Mouse (Mus musculus): Measurements from ENCODE around the gene Gm6525. TPM values are rescaled to one million over a fixed set of nuclear protein-coding genes. Genes with fewer than 3 reads are reported as not detected.

Gene Gm6525
- 0.30 TPM in 1 of 2 replicates, not detected in the other for polyA plus RNA-seq (2016; fragmentation: Nextera tagmentation; extraction: Ambion mirVana)

DNA sequence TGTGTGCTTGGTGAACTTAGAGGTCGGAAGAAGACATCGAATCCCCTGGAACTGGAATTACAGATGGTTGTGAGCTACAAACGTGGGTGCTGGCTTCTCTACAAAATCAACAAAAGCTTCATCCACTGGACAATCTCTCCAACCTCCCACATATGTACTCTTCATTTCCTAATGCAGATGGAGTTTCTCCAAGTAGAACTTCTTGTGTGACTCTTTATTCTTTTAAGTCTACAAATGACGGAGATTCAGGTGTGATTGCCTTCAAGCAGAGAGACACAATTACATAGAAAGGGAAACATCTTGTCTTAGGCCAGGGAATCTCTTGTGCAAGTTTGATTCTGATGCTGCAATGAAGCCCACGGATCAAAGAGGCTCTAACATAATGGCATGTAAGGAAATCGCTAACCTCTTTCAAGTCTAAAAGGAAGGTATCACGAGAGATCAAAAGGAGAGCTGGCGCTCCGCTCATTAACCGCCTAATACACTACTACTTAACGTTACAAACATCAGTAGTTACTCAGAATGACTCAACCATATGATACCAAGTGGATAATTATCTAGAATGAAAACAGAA lies at the start of gene Gm6525:
Gm6525 (plus strand) TSS at position 524 of the 574 bp plus-strand sequence.
- Histone ChIP-seq H3K27me3 (replicated peaks) (0 out of 2 replicates have a peak, but pooled peaks cover 8% of the 10 kb centered on the region), H3K9me3 (replicated peaks) (no peaks in the 10 kb centered on the region), H3K27ac (no peak within 1 kb of the TSS), H3K4me1 (peaks cover 4% of the 10 kb centered on the region; the same call in 1 of the 2 replicates), H3K36me3 (no peaks in the 10 kb centered on the region), H3K4me3 (no peak within 1 kb of the TSS), H3K9ac (no peak within 1 kb of the TSS), H3K4me2 (no peak within 1 kb of the TSS)
- 78% methylated on average over 11 of the region's 11 CpGs for WGBS (ENCODE audit: insufficient replicate concordance)
- ATAC-seq: no peak

- WGBS (ENCODE audit: insufficient replicate concordance): 46% methylated on average over 6 of the region's 6 CpGs
- Histone ChIP-seq H3K4me1 (0 out of 2 replicates have a peak, but pooled peaks cover 8% of the 10 kb centered on the region), H3K27ac (no peak overlapping the region), H3K27me3 (replicated peaks) (no peaks in the 10 kb centered on the region), H3K9ac (no peak overlapping the region), H3K36me3 (no peaks in the 10 kb centered on the region), H3K4me3 (no peak overlapping the region), H3K9me3 (replicated peaks) (no peaks in the 10 kb centered on the region), H3K4me2 (no peak overlapping the region)
- ATAC-seq: no peak
Measured at GRCm38 (mm10) chr3:84125704-84126289, 48.1 kb upstream of the Gm6525 start.

- 72% methylated on average over 3 of the region's 3 CpGs for WGBS (ENCODE audit: insufficient replicate concordance)
- no peaks in the 10 kb centered on the region for H3K36me3 ChIP-seq
Measured at GRCm38 (mm10) chr3:84126721-84127120, 47.2 kb upstream of the Gm6525 start.

GRCm38 (mm10) chr3:84127431-84127830 lies 46.5 kb upstream of the Gm6525 start:
- Histone ChIP-seq H3K9ac (no peak overlapping the region), H3K4me1 (0 out of 2 replicates have a peak, but pooled peaks cover 8% of the 10 kb centered on the region), H3K27me3 (replicated peaks) (no peaks in the 10 kb centered on the region), H3K36me3 (no peaks in the 10 kb centered on the region), H3K9me3 (replicated peaks) (no peaks in the 10 kb centered on the region), H3K27ac (no peak overlapping the region), H3K4me3 (no peak overlapping the region), H3K4me2 (no peak overlapping the region)
- ATAC-seq: no peak
- 71% methylated on average over 2 of the region's 2 CpGs for WGBS (ENCODE audit: insufficient replicate concordance)

More at GRCm38 (mm10) chr3:84126721-84127120, 47.2 kb upstream of the Gm6525 start:
- ATAC-seq: no peak
- no peak overlapping the region for H3K4me3 ChIP-seq
- no peaks in the 10 kb centered on the region for H3K27me3 ChIP-seq (replicated peaks)
- no peak overlapping the region for H3K4me2 ChIP-seq
- no peaks in the 10 kb centered on the region for H3K9me3 ChIP-seq (replicated peaks)
- H3K4me1 ChIP-seq: 0 out of 2 replicates have a peak, but pooled peaks cover 8% of the 10 kb centered on the region
- no peak overlapping the region for H3K27ac ChIP-seq
- no peak overlapping the region for H3K9ac ChIP-seq

DNA sequence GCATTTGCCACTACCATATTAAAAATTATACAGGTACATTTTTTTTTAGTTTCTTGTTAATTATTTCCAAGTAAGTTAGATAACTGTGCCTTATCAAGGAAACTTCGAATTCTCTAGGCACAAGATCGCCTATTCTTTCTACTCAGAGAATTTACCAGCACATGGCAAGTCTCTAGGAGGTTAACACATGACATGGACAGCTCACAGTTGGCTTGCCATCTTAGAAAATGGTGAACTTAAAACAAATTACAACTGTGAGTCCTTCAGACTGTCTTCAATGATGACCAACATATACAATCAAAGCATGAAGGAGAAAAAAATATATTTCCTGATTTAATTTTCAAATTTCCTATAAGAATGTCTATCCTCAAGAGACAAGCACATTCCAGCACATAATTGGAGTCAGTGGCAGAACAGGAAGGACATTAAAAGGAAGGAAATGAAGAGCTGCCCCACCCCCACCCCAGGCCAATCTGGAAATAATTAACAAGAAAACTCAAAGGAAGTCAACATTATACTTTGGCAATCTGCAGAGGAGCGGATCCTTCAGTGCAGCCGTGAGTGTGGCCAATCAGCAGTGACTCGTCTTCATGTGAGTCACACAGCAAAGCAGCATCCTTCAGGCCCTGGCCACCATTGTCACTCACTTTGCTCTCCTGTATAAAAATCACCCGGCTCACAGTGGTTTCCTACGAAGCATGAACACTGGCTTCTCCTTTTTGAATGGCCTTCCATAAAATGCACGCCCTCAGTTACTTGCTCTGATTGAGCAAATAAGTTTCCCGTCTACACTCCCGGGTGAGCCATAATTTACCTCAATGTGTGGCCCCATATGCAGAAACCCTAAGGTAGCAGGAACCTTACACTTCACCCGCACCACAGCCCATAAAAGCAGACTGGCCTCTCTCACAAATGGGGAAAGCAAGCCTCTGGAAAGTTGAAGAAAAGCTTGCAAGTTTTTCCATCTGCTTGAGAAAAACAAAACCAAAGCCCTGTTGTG lies 44.7 kb upstream of the Gm6525 start:
- Histone ChIP-seq H3K4me1 (0 out of 2 replicates have a peak, but pooled peaks cover 9% of the 10 kb centered on the region), H3K9me3 (replicated peaks) (no peaks in the 10 kb centered on the region), H3K36me3 (0 out of 2 replicates have a peak, but pooled peaks cover 5% of the 10 kb centered on the region), H3K9ac (no peak overlapping the region), H3K27ac (0 out of 2 replicates have a peak overlapping the region, but pooled peaks have one; percentile 20), H3K27me3 (replicated peaks) (no peaks in the 10 kb centered on the region), H3K4me3 (no peak overlapping the region), H3K4me2 (no peak overlapping the region)
- WGBS (ENCODE audit: insufficient replicate concordance): 54% methylated on average over 11 of the region's 11 CpGs
- no peak for ATAC-seq

DNA sequence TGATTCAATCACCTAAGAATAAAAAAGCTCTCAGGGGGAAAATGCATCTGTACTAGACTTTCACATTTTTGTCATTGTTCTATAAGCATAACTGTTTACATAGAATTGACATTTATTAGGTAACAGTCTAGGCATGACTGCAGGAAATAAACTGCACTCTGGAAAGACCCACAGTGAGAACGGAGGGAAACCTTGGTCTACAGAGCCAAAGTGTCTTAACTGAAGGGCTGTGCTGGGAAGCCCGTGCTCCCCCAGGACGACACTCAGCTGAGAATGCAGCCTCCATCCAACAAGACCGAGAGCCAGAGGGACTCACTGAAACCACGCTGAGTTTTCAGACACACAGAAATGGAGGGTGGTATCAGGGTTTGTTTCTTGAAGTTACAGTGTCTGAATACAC lies 43.1 kb upstream of the Gm6525 start:
- H3K36me3 ChIP-seq: 0 out of 2 replicates have a peak, but pooled peaks cover 6% of the 10 kb centered on the region
- H3K4me1 ChIP-seq: peaks cover 23% of the 10 kb centered on the region
- no peak for ATAC-seq
- WGBS (ENCODE audit: insufficient replicate concordance): 64% methylated on average over 5 of the region's 5 CpGs
- H3K4me2 ChIP-seq: no peak overlapping the region
- no peak overlapping the region for H3K27ac ChIP-seq
- H3K9me3 ChIP-seq (replicated peaks): no peaks in the 10 kb centered on the region
- H3K4me3 ChIP-seq: no peak overlapping the region
- H3K27me3 ChIP-seq (replicated peaks): no peaks in the 10 kb centered on the region
- H3K9ac ChIP-seq: no peak overlapping the region

GRCm38 (mm10) chr3:84131369-84131768 lies 42.5 kb upstream of the Gm6525 start:
- Histone ChIP-seq H3K27ac (no peak overlapping the region), H3K27me3 (replicated peaks) (no peaks in the 10 kb centered on the region), H3K9ac (no peak overlapping the region), H3K4me2 (no peak overlapping the region), H3K9me3 (replicated peaks) (no peaks in the 10 kb centered on the region), H3K4me1 (peaks cover 28% of the 10 kb centered on the region), H3K36me3 (0 out of 2 replicates have a peak, but pooled peaks cover 6% of the 10 kb centered on the region), H3K4me3 (no peak overlapping the region)
- no peak for ATAC-seq
- WGBS (ENCODE audit: insufficient replicate concordance): 75% methylated on average over 3 of the region's 3 CpGs

- H3K9me3 ChIP-seq (replicated peaks): no peaks in the 10 kb centered on the region
- H3K27ac ChIP-seq: peak overlapping the region; percentile 26; the same call in 1 of the 2 replicates
- peaks cover 31% of the 10 kb centered on the region for H3K4me1 ChIP-seq
- H3K27me3 ChIP-seq (replicated peaks): no peaks in the 10 kb centered on the region
- 23% methylated on average over 9 of the region's 9 CpGs for WGBS (ENCODE audit: insufficient replicate concordance)
- ATAC-seq: peak; percentile 100
- peak overlapping the region; percentile 37 for H3K9ac ChIP-seq
- H3K4me3 ChIP-seq: peak overlapping the region; percentile 31
- H3K36me3 ChIP-seq: 0 out of 2 replicates have a peak, but pooled peaks cover 6% of the 10 kb centered on the region
- H3K4me2 ChIP-seq: peak overlapping the region; percentile 63
Measured at GRCm38 (mm10) chr3:84135387-84135786, 38.5 kb upstream of the Gm6525 start.

DNA sequence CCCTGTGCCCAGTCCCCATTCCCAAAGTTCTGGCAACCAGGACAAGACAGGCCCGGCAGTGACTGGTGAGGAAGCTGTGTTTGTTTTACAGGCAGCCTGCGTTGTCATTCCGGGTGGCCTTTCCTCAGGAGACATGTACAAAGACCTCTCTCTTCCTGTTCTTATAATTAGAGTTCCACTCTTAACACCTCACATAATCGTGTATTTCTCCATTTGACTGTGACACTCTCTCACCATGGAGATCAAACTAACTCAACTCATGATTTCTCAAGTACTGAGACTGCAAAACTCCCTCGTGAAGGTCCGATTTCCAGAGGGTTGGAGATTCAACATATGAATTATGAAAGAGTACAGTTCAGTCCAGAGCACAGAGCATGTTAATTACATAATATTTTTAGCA lies 38.0 kb upstream of the Gm6525 start:
- H3K4me2 ChIP-seq: peak overlapping the region; percentile 63
- peak overlapping the region; percentile 26; the same call in 1 of the 2 replicates for H3K27ac ChIP-seq
- H3K4me1 ChIP-seq: peaks cover 31% of the 10 kb centered on the region
- no peaks in the 10 kb centered on the region for H3K27me3 ChIP-seq (replicated peaks)
- 0 out of 2 replicates have a peak, but pooled peaks cover 6% of the 10 kb centered on the region for H3K36me3 ChIP-seq
- H3K9ac ChIP-seq: peak overlapping the region; percentile 37
- H3K9me3 ChIP-seq (replicated peaks): no peaks in the 10 kb centered on the region
- ATAC-seq: peak; percentile 9; the same call in 1 of the 2 replicates
- peak overlapping the region; percentile 31; the same call in 1 of the 2 replicates for H3K4me3 ChIP-seq
- WGBS (ENCODE audit: insufficient replicate concordance): 62% methylated on average over 6 of the region's 6 CpGs

DNA sequence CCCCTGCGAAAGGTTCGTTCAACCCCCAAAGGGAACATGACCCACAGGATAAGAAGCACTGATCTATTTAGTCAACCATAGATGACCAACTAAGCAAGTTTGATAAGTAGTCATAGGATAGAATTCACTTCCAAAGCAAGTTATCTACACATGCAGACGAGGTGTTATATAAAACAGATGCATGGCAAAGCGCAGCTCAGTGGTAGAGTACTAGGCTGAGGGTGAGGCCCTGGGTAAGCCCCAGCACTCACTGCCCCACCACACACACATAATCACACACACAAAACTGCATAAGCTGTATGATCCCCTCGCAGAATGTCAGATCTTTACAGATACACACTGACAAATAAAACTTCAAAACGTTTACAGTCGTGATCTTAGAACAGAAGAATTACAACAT lies 37.4 kb upstream of the Gm6525 start:
- H3K9me3 ChIP-seq (replicated peaks): no peaks in the 10 kb centered on the region
- WGBS (ENCODE audit: insufficient replicate concordance): 49% methylated on average over 7 of the region's 7 CpGs
- H3K4me1 ChIP-seq: peaks cover 31% of the 10 kb centered on the region
- peak overlapping the region; percentile 26 for H3K27ac ChIP-seq
- ATAC-seq: peak; percentile 56
- no peak overlapping the region for H3K9ac ChIP-seq
- no peak overlapping the region for H3K4me2 ChIP-seq
- H3K36me3 ChIP-seq: 0 out of 2 replicates have a peak, but pooled peaks cover 6% of the 10 kb centered on the region
- no peaks in the 10 kb centered on the region for H3K27me3 ChIP-seq (replicated peaks)
- H3K4me3 ChIP-seq: no peak overlapping the region

DNA sequence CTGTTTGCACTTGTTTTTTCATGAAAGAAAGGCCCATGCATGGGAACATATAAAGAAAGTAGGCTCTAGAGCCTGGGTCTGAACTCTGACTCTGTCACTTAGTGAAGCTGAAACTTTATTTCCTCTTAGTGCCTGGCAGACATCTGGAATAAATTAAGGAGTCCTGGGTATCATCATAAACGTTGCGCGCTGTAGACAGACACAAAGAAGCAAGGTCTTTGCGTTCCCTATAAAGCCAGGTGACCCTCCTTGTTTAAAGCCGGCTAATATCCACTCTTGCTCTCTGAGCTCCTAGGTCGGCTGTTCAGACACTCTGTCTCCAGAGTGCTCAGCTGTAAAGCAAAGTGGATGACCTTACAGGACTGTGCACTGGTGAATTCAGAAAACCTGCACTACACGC lies 33.0 kb upstream of the Gm6525 start:
- ATAC-seq: no peak
- no peak overlapping the region for H3K27ac ChIP-seq
- no peak overlapping the region for H3K9ac ChIP-seq
- no peaks in the 10 kb centered on the region for H3K36me3 ChIP-seq
- H3K4me3 ChIP-seq: no peak overlapping the region
- no peaks in the 10 kb centered on the region for H3K27me3 ChIP-seq (replicated peaks)
- H3K9me3 ChIP-seq (replicated peaks): no peaks in the 10 kb centered on the region
- H3K4me2 ChIP-seq: no peak overlapping the region
- peaks cover 15% of the 10 kb centered on the region for H3K4me1 ChIP-seq
- WGBS (ENCODE audit: insufficient replicate concordance): 83% methylated on average over 7 of the region's 7 CpGs
